Mouse (Mus musculus) bone marrow, adult 2 months (tissue): ENCODE measurements around the gene Trim60. TPM values are rescaled to one million over a fixed set of nuclear protein-coding genes. Genes with fewer than 3 reads are reported as not detected.

Source experiments
- H3K27ac ChIP-seq: fragments of 200-500 bp; 2 replicates; pipeline ENCODE4 v1.5.1; 2012; ENCODE audit warnings: low read depth, mild to moderate bottlenecking, control low read depth, inconsistent platforms, low read length; ENCODE audit not compliant: control insufficient read depth, poor library complexity, insufficient read depth
- H3K4me1 ChIP-seq: fragments of 200-500 bp; 2 replicates; pipeline ENCODE4 v1.6.1; 2011; ENCODE audit warnings: low read length; ENCODE audit not compliant: control insufficient read depth, insufficient read depth
- H3K4me3 ChIP-seq: fragments of 200-500 bp; replicated peaks from 2 replicates; pipeline ENCODE3; 2011; ENCODE audit warnings: mild to moderate bottlenecking, low read depth, low read length, control low read depth; ENCODE audit not compliant: control insufficient read depth
- CTCF ChIP-seq: fragments of 200-500 bp; IDR thresholded peaks from 2 replicates; pipeline ENCODE4 v1.5.1; 2011; ENCODE audit warnings: low read length, control low read depth; ENCODE audit not compliant: control insufficient read depth, insufficient read depth
- POLR2A ChIP-seq: fragments of 200-500 bp; IDR thresholded peaks from 2 replicates; pipeline ENCODE4 v1.6.1; 2011; ENCODE audit warnings: low read depth, mild to moderate bottlenecking, control low read depth, low read length, borderline replicate concordance; ENCODE audit not compliant: control insufficient read depth
- WGBS: fragments of 180-500 bp; shearing (Covaris S2); methylation state at CpG from one replicate; pipeline ENCODE4 v1.1.7; 2018; 5-methylcytosine and 5-hydroxymethylcytosine counted together
- polyA plus RNA-seq: library from polyadenylated mRNA; stranded (reverse); fragments of >200 nt; gene quantifications from 2 replicates; pipeline ENCODE4 v1.2.4, GENCODE M21; 2011; ENCODE audit warnings: low replicate concordance; ENCODE audit not compliant: missing spikeins, insufficient read depth, insufficient read length

Gene Trim60
- polyA plus RNA-seq, 1 experiment: not detected

DNA sequence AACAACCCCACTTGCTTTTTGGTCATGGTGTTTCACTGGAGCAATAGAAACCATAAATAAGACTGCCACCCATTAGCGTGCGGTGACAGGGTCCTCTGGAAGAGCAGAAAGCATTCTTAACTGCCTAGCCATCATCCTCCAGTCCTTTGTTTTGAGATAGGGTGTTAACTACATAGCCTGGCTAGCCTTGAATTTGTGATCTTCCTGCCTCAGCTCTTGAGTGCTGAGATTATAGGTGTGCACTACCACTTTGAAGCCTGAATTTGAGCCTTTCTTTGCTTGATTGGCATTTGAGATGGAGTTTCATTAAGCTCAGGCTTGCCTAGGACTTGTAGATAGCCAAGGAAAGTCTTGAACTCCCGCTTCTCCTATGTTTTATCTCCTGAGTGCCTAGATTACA is 35.2 kb upstream of the Trim60 start:
- Histone ChIP-seq H3K4me3 (no peak overlapping the region), H3K4me1 (no peaks in the 10 kb centered on the region), H3K27ac (no peak overlapping the region)
- 77% methylated on average over 3 of the region's 3 CpGs for WGBS
- TF ChIP-seq POLR2A (no peak), CTCF (no peak)

DNA sequence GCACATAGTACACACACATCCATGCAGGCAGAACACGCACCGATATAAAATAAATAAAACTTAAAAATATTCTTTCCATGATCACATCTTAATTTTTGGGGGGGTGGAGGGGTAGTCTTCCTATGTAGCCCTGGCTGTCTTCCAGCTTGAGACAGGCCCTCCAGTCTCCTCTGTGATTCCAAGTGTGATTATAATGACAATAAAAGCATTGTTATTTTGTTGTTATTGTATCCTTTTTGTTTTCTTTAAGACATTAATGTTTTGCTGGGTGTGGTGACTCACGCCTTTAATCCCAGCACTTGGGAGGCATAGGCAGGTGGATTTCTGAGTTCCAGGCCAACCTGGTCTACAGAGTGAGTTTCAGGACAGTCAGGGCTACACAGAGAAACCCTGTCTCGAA is 29.4 kb upstream of the Trim60 start:
- H3K27ac ChIP-seq: no peak overlapping the region
- WGBS: 74% methylated on average over 4 of the region's 4 CpGs
- H3K4me1 ChIP-seq: no peaks in the 10 kb centered on the region
- no peak overlapping the region for H3K4me3 ChIP-seq
- TF ChIP-seq CTCF (no peak), POLR2A (no peak)

DNA sequence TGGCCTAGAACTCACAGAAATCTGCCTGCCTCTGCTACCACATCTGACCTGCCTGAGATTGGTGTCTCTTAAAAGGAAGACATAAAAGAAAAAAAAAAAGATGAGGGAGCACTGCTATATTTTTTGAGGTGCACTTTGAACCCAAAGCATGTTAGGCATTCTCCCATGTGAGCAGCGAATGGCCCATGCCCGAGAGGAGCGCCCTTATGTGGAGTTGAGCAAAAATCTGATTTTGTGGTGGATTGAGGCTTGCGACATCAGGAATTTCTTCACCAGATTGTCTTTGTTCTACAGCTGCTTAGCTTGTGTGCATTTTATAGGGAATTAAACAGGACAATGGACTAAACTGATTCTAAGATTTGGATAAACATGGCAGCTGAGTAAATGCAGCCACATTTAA is 28.8 kb upstream of the Trim60 start:
- Histone ChIP-seq H3K4me3 (no peak overlapping the region), H3K4me1 (no peaks in the 10 kb centered on the region), H3K27ac (no peak overlapping the region)
- TF ChIP-seq POLR2A (no peak), CTCF (no peak)
- 81% methylated on average over 4 of the region's 4 CpGs for WGBS

DNA sequence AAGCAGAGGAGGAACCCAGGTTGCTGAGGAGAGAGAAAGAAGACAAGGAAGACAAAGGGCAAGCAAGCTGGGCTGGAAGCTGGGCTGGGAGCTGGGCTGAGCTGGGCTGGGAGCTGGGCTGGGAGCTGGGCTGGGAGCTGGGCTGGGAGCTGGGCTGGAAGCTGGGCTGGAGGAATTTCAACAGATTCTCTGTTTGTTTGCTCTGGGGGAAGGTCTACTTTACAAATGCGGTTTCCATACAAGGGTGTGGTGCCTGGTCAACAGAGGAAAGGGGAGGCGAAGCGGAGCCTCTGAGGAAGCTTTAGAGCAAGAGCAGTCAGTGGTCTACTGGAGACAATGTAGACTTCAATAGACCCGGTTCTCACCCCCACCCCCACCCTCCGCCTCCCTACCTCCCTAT is 28.2 kb upstream of the Trim60 start:
- Histone ChIP-seq H3K27ac (no peak overlapping the region), H3K4me3 (no peak overlapping the region), H3K4me1 (no peaks in the 10 kb centered on the region)
- 63% methylated on average over 5 of the region's 5 CpGs for WGBS
- TF ChIP-seq POLR2A (no peak), CTCF (no peak)

DNA sequence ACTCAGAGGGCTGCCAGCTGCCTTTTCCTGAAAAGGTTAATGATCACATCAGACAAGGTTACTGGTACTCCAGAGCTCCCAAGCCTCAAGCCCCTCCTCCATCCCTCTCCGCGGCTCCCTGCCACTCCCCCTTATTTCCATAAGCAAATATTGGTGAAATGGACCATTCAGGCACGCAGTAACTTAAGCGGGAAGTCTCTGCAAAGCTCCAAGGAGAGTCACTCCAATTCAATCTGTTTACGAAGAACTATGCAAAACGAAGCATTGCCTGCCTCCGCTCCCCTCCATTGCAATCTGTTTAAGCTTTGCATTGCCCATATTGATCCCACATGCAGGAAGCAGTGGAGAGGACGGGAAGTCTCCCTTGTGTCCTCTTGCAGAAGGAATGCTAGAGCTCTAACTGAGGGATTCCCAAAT is 18.7 kb upstream of the Trim60 start, which contains the start of gene Apela:
Apela (minus strand) TSS at position 220 of the 417 bp plus-strand sequence.
- no peaks in the 10 kb centered on the region for H3K4me1 ChIP-seq
- 7% methylated on average over 8 of the region's 8 CpGs for WGBS
- H3K27ac ChIP-seq: no peak within 1 kb of the TSS
- TF ChIP-seq POLR2A (no peak), CTCF (no peak)
- H3K4me3 ChIP-seq: no peak within 1 kb of the TSS

DNA sequence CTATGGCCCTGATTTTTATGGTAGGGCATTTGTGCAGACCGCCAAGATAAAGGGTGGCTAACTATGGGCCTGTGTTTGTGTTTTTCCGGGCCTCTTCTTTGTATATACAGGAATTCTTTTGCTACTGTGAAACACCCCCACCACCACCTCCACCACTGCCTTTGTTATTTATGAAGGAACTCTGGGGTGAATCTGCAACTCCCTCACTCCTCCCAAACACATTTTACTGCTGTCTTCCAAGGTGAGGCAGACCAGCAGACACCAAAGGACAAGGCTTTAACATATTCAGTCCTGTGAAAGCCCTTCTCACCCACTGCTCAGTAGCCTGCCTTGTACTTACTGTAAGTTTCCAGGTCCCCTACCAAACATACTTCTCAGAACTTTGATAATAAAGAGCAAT is 15.8 kb upstream of the Trim60 start:
- WGBS: 69% methylated on average over 2 of the region's 2 CpGs
- TF ChIP-seq POLR2A (no peak), CTCF (no peak)
- no peaks in the 10 kb centered on the region for H3K4me1 ChIP-seq
- H3K4me3 ChIP-seq: no peak overlapping the region
- no peak overlapping the region for H3K27ac ChIP-seq

DNA sequence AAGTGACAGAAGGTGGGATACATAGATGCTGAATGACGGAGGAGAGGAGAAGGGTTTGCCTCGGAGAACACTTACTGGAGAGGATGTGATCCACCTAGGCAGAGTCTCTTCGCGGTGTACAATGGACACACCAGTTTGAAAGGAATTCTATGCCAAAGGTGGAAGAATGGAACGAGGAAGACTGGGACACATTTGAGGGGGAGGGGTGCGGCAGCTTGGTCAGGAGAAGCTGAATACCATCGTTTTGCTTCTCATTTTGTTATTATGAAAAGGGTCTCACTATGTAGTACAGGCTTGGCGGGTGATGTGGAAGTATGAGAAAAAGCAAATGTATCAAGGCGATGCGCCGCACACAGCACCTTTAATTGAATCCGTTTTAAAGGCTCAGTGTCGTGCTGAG is 14.7 kb upstream of the Trim60 start:
- Histone ChIP-seq H3K4me1 (no peaks in the 10 kb centered on the region), H3K27ac (no peak overlapping the region), H3K4me3 (no peak overlapping the region)
- TF ChIP-seq CTCF: no peak
- no peak for TF ChIP-seq POLR2A
- 82% methylated on average over 13 of the region's 13 CpGs for WGBS

DNA sequence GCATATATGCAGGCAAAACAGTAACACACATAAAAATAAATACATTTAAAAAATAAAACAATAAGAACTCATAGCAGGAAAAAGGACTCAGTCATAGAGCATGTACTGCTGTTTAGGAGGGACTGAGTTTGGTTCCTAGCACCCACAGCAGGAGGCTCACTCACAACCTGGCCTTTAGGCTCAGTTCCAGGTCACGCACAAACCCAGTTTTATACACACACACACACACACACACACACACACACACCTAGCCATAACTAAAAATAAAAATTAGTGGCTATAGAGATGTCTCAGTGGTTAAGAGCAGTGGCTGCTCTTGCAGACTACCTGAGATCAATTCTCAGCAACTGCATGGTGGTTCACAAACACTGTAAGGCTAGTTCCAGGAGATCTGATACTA is 13.7 kb upstream of the Trim60 start:
- TF ChIP-seq CTCF: no peak
- TF ChIP-seq POLR2A: no peak
- 86% methylated on average over 1 of the region's 1 CpGs for WGBS
- Histone ChIP-seq H3K27ac (no peak overlapping the region), H3K4me1 (no peaks in the 10 kb centered on the region), H3K4me3 (no peak overlapping the region)

DNA sequence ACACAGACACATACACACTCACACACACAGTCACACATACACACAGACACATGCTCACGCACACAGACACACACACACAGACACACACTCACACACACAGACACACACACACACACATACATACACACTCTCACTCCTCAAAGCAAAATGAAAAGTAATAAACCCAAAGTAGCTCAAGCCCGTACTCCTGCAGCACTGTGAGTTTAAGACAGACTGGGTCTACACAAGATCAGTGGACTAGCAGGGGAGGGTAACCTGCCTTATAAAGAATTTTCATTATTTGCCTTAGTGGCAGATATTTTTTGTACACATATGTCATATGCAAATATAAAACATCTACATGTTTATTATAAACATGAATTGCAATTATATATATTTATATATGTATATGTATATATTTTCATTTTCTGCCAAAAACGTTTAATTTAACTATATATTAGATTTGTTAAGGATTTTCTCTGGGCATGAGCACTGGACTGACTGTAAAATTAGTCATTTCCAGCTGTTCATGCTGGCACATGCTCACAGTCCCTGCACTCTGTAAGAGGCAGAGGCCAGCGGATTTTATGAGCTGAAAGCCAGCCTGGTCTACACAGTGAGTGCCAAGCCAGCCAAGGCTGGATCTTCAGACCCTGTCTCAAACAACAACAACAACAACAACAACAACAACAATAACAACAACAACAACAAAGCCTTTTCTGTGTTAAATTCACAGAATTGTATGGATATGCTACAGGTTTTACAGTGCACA is 12.5 kb upstream of the Trim60 start:
- Histone ChIP-seq H3K27ac (no peak overlapping the region), H3K4me1 (no peaks in the 10 kb centered on the region), H3K4me3 (no peak overlapping the region)
- 75% methylated on average over 4 of the region's 4 CpGs for WGBS
- TF ChIP-seq POLR2A (no peak), CTCF (no peak)
